Mouse (Mus musculus): Measurements from ENCODE around the gene Cfap44.

Cfap44 gene

DNA sequence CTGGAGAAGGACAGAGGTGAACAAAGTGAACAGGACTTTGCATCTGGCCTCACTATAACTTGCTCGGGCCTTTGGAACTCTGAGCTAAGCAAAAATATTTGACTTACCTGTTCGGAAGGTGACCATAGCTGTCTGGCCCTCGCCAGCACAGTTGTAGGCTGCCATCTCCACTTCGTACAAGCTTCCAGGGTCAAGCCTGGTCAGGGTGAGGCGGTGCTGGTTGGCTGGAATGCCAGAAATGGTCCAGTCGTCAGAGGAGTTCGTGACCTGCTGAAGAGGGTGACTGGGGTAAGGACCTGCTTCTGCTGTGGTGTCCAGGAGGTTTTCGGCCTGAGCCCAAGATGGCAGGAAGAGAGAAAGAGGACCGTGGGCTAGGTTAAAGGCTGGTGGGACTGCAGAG is 98.1 kb downstream of the Cfap44 start:
- in situ Hi-C loops (cut with MboI) = loop anchor here (25.0 kb wide), 1 partner anchor 595 kb away; the partner anchor contains the start of gene Ccdc80

DNA sequence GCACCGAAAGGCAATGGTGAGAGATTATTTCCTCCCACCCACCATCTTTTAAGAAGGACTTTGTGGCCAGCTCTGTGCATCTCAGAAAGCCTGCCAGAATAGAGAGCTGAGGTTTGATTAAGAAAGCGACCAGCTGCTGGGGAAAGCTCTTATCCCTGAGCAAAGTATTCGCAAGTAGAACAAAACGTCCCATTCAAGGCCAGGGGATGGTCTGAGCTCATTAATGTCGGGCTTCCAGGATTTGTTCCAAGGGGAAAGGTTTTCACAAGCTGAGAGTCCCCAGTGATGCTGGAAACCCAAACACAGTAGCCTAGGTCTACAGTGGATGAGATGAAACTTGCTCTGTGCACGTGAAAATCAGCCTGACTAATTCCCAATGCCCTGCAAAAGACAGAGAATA is 99.3 kb downstream of the Cfap44 start:
- in situ Hi-C loops (cut with MboI) = loop anchor here (25.0 kb wide), 1 partner anchor 593 kb away; the partner anchor contains the start of gene Ccdc80

DNA sequence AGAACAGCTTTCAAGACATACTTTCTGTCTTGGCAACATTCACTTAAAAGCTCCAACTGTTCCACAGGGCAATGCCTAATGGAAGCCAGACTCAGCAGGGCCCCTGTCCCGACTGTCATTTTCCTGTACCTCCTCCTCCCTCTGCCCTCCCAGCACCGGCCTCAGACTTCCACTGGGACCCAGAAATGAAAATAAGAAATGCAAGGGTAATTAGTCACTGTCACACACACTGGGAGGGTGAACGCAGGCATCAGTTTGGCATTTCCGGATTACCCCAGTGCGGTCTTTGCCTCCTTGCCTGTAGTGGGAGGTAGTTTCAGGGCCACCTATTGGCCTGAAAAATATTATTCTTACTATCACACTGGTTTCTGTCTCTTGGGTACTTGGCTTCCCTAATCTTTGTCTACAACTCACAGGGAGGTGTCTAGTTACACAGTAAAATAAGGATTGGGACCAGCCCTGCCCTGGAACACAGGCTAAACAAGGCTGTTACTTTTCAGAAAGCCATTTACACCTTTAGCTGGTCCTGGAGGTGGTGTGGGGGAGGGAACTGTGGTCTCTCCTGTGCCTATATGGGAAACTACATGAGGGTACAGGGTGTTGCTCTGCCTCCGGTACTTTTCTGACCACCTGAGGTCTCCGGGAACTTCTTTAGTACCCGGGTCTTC is 100.0 kb downstream of the Cfap44 start:
- in situ Hi-C loops (cut with MboI) = loop anchor here (25.0 kb wide), 1 partner anchor 593 kb away; the partner anchor contains the start of gene Ccdc80

DNA sequence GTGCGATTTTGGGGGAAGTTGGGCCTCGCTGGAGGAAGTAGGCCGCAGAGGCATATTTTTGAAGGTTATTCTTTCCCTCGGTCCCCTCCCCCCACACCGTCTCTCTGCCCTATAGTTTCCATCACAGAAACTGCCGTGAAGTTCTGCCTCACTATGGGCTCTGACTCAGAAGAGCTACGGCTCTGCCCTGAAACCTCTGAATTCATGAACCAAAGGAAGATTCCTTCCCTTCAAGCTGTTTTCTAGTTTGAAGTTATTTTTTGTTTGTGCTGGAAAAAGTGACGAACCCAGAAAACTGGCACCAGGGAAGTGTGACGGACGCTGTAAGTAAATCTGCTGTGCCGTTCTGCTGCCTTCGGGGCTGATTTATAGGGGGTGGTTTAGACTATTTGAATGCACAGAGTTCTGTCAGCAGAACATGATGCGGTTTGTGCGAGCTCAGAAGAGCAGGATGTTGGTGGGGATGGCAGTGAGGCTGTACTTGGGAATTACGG is 102.4 kb downstream of the Cfap44 start:
- in situ Hi-C loops (cut with MboI) = loop anchor here (25.0 kb wide), 1 partner anchor 590 kb away; the partner anchor contains the start of gene Ccdc80

DNA sequence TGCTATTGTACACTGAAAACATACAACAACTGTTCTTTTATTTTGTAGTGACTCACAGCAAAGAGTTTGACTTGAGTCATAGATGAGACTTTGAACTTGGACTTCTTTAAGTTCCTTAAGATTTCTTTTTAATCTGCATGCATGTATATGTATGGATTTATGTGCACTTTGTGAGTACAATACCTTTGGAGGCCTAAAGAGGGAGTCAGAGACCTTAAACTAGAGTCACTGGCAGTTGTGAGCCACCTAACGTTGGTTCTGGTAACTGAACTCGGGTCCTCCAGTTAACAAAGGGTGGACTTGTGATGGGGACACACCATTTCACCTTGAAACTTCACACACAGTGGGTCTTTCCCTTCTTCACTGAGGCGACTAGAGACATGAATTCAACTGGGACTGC is 103.9 kb downstream of the Cfap44 start:
- in situ Hi-C loops (cut with MboI) = loop anchor here (25.0 kb wide), 1 partner anchor 589 kb away; the partner anchor contains the start of gene Ccdc80

DNA sequence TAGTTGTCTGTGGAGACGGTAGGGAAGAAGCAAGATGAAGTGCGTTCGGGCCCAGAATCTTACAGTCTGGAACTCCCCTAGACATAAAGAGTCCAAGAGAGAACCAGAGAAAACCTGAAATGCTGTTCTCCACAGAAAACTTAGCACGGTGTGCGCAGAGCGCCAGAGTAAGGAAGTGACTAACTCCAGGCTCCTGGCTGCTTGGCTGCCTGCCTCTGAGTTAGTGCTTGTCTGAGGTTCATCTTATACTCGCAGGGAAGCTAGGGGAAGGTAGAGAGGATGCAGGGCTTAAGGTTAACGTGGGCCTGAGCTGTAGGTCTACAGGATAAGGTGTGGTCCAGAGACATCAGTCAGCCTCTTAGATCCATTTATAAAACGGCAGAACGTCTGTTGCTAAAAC is 107.2 kb downstream of the Cfap44 start:
- in situ Hi-C loops (cut with MboI) = no loop called here

DNA sequence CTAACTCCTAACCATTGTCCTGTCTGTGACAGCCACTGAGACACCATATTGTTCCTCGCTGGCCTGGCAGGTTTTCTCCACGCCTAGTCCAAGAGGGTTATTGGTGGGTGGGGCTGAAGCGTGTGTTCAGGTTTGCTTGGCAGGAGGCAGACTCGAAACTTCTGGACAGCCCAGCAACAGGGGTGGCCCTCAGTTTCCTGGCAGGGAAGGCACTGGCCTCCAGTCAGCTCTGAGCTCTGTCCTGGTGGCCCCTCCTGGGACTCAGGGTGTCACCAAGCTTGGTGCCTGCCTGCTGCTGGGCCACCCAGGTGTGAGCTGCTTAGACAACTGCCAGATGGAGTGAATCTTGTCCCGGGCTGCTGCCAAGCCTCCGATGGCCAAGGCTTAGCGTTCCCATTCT is 107.7 kb downstream of the Cfap44 start:
- in situ Hi-C loops (cut with MboI) = no loop called here

DNA sequence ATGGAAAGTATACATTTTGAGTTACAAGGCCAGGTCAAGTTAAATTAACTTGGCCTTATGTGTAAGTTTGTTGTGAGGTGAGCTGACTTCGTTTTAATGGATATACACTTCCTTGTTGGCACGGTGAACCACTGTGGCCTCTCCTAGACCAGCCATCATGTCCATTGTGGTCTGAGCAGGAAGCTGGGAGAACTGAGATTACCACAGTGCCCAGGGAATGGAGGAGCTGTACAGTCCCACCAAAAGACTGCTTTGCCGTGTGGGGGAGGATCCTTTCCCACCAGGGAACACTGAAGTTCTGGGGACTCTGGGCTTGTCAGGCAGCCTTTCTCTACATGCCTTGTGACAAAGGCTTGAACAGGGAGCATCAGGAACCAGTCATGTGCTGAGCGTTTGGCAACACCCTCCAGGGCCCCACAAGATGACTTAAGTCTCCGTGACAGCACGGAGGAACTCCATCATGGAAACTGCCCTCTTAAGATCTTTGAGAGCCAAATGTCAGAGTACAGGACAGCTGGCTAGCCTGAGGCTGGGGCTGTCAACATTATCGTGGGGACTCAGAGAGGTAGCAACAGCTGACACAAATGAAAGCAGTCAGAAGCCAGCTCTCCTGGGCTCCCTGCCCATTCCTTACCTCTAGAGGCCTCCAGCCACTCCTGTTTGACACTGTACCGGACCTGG is 108.4 kb downstream of the Cfap44 start:
- in situ Hi-C loops (cut with MboI) = no loop called here

DNA sequence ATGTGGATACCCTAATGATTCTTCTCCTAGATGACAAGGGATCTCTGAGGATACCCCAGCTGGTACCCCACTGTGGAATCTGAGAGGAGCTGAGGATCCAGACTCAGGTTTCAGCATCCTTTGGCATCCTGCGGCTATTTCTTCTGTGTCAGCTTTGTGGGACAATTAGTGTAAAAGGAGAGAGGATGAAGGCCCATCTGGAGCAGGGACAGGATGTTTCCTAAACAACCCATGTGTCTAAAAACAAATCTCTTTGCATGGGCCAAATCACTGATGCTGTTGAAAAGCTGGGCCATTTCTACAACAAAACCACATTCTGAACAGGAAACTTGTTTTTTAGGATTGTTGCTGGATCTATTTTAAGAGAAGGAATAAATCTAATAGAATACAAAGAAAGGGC is 110.6 kb downstream of the Cfap44 start:
- in situ Hi-C loops (cut with MboI) = no loop called here

DNA sequence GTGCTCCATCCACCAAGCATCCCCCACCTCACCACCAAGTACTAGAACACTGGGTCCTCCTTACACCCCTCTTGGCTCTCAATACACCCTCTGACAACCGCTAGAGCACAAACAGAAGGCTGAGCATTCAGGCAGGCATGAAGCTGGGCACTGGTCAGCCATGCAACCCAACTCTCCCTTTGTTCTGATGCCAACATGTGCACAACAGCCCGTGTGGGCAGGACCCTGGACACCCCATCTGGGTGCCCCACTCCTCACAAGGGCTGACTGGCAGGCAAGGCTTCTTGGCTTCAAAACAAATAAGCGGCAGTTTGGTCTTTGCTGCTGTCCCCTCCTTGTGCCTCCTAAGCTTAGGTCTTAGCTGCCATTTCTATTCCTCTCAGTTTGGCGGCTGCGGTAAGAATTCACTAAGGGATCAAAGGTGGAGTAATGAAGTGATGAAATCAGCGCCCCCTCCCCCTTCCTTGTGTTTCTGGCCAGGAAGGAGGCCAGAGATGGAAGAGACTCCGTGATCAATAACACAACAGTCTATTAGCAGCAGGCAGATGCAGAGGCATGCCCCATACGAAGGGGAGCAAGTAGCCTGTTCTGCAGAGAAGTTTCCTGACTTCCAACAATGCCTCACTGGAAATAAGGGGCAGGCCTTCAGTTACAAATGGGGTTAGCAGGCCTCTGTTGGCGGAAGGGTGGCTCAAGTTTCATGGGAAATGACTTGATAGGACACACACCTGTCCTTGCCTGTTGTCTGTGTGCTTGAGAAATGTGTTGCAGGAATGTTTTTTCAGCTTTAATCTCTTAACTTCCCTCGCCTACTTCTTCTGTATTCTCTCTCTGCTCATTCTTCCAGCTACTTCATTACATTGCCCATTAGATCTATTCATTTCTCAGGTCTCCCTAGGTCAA is 112.7 kb downstream of the Cfap44 start:
- in situ Hi-C loops (cut with MboI) = no loop called here

DNA sequence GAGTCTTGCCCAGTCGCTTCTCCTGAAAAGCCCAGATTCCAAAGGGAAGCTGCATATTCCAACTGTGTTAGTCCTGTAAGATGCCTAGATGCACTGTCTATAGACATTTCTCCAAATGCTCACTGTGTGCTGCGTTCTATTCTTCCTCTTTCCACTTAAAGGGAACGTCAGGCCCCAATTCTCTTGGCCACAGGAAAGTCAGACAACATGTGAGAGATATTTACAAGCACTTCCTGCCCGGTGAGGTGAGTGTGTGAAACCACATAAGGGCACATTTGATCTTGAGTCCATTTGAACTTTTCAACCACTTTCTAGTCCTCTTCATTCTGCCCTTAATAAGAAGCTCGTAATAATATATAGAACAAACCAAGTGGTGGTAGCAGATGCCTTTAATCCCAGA is 113.4 kb downstream of the Cfap44 start:
- in situ Hi-C loops (cut with MboI) = no loop called here

DNA sequence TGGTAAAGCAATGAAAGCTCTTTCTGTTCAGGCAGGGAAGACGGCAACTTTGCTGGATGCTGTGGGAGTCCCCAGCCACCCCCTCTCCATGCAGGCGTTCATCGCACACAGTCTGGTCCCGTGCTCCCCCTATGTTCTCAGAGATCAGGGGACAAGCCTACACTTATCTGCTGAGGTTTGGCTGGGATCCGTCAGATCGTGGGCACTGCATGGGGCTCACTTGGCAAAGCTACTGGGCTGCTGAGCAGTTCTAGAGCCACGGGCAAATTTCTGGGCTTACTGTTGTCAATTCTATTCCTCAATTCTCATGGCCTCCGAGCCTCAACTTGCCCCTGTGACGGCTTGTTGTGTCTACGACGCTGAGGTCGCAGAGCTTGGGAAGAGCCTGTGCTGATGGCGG is 114.2 kb downstream of the Cfap44 start:
- in situ Hi-C loops (cut with MboI) = no loop called here

DNA sequence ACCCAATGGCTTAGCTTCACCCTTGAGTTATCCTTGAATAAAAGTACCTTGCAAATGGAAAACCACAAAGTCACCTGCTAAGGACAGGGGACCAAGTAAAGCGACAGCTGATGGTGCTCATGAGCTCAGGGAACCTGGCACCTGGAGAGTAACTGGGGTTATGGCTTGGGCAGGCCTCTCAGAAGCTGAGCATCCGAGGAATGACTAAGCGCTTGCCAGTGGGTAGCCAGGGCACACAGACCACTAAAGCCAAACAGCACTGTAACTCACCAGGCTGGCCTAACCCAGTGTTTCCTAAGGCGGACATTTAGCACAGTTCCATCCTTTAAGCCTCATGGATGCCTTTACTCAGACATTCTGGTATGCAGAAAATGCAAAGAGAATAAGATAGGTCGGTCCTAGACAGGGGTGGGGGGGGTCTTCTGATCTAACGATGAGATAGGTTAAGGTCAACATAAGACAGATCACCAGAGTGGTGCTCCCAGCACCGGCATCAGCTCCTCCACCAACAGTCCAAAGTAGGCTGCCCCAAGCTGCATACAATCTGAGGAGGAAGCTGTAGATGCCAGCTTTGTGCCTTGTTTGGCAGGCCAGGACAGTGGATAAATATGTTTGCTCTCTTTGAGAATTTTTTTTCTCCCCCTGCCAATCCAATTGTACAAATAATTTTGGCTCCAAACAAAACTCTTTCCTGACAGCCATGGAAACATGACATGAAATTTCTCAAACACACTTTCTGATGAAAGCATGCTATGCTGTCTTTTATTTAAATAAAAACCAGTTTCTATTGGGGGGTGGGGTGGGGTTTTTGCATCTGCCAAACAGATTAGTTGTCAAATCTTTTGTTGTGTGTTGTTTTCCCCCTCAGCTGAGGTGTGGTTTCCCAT is 115.1 kb downstream of the Cfap44 start:
- in situ Hi-C loops (cut with MboI) = no loop called here

DNA sequence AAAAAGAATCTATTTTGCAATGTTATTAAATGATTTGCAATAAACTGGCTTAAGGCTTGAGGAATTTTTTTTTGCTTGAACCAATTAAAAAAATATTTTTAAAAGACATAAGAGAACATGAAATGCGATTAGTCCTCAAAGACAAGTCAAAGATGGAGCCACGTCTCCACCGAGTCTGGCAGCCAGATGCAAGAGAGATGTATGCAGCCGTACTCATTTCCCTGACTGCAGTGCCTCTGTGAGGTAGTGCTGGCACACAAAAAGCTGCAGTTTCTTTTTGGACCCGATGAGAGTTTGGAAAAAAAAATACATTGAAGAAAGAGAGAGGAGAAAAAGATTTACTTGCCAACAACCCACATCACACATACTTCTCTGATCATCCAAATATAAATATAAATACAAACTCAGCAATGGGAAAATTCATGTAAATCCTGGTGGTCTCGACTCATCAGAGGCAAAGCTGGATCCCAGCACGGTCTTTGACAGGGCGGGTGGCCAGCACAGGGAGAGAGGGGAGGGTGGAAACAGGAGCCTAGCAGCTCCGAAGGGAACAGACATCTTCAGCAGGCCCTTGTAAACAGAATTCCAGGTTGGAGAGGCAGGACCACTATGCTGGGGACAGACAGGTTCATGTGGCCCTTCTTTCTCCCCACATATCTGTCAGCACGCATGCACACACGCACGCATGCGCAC is 116.1 kb downstream of the Cfap44 start:
- in situ Hi-C loops (cut with MboI) = no loop called here

DNA sequence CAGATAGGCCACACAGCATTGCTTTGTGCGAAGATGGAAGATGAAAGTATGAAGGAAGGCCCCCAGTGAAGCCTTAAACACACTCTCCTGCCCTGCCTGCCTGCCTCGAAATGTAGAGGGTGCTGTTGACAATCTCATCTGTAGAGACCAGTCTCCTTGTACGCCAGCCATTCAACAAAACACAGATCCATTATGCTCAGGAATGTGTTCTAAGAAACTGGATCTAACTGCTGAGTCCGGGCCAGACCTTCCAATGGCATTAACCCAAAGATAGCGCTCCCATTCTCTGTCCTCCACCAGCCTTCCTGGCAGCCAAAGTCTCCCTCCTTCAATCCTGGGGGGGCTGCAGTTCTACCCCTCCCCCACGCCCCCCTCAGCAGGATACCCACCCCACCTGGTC is 121.9 kb downstream of the Cfap44 start:
- in situ Hi-C loops (cut with MboI) = no loop called here

DNA sequence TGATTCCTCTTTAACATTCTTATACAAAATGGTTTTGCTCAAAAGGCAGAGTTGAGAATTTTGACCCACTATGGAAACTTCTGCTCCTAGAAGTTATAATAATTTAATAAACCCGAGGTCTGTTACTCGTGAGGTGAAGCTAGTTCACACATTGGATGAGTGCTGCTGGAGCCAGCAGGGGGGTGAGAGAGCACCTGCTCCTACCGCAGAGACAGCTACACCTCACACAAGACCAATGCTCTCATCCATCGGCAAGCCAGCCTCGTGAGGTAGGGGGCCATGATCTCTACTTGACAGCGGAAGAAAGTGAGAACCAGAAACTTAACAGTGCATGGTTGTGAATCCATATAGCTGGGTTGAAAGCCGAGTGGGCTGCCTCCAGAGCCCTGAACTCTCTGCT is 129.0 kb downstream of the Cfap44 start:
- in situ Hi-C loops (cut with MboI) = no loop called here

DNA sequence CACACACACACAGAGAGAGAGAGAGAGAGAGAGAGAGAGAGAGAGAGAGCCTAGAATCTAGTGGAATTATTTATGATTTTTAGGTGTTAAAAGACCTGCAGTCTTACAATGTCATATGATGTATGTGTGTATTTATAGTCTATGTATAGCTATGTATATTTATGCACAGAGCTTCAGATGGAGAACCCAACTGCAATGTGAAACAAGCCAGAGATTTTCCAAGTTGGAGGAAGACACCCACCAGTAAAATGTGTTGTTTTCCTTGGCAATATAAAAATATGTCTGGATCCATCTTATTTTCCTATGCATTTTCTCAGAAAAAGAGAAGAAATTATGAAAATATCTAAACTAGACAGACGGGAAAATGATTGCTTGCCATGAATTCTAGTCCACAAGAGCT is 131.4 kb downstream of the Cfap44 start:
- in situ Hi-C loops (cut with MboI) = no loop called here

DNA sequence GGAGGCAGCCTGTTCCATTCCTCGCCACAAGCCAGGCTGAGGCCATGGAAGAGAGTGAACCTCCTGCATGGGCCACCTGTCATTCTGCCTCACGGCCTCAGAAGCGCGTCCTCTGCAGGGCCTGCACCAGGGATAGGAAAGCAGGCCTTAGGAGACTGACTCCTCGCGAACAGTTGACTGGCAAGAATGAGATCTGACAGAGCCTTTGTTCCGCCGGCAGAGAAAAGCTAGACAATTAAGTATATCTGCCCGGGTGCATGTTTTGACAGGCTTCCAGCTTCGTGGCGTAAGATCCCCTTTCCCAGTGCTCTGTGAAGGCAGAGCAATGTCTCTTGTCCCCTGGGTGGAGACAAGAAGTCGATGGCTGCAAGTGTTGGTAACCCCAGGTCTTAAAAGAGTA is 132.1 kb downstream of the Cfap44 start:
- in situ Hi-C loops (cut with MboI) = no loop called here

DNA sequence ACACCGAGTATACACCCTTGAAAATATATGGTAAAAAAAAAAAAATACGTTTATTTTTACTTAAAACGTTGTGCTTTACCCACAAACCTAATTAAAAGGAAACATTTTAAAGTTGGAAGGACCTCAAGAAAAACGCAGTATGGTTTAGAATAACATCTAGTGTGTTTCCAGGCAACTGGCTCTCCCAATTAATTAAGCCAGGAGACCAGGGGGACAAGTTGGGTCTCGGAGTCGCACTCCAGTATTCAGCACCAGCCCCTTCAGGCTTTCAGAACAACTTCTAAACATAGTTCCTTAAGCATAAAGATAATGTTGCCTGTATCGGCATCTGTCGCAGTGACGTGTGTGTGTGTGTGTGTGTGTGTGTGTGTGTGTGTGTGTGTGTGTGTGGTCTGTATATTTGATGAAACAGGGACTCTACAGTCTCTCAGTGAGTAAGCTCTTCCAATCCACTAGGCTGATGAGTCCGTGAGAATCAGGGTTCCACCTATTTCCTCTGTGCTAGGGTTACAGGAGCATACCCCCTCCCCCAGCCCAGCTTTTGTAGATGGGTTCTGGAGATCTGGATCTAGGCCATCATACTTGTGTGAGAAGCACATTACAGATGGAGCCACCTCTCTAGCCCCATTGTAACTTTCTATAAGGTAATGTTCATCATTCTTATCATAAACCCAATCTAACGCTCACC is 132.8 kb downstream of the Cfap44 start:
- in situ Hi-C loops (cut with MboI) = no loop called here

DNA sequence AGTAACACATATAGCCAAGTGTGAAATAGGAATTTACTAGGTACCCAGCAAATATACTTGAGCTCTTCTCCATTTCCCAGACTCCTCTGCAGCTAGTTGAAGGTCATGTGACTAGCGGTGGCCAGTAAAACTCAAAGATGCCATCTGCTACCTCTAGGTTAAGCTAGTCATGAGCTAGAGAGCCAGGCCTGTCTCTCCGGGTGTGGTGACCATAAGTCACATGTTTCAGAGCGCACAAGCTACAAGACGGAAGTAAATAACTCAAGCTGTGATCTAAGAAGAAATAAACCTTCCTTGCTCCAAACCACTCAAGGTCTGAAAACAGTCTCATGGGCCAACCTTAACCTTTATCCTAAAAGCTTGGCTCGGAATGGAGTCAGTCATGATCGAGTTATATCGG is 134.4 kb downstream of the Cfap44 start:
- in situ Hi-C loops (cut with MboI) = no loop called here
